Mouse (Mus musculus): ENCODE data around the gene Tsnax. TPM values are rescaled to one million over a fixed set of nuclear protein-coding genes. Genes with fewer than 3 reads are reported as not detected.

The Tsnax gene
- total RNA-seq, 1 experiment = 46.9 TPM

DNA sequence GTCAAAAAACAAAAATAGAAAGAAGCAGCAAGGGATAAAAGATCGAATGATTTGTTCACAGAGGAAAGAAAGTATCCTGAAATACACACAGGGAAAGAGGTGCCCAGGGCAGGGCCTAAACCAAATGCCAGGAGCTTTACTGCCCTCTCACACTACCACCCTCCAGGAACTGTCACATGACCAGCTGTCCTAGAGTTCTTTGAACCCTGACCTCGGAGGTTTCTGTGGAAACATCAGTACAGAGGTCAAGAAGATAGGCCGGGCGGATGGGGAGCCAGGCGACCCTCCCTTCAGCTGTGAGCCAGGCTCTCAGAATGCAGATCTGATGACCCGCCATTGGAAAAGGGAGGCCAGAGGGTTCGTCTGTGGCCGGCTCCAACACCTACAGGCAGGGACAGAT is 39.6 kb upstream of the Tsnax start:
- TF ChIP-seq CHD2 (IDR thresholded peaks at IDR 0.05; ENCODE audit: low read depth, low read length) (no peak), ZNF384 (IDR thresholded peaks at IDR 0.05; ENCODE audit: low read depth, low read length) (no peak), MAFK (IDR thresholded peaks at IDR 0.05; ENCODE audit: insufficient read depth, low read depth, low read length) (no peak), ZC3H11A (IDR thresholded peaks at IDR 0.05; ENCODE audit: borderline replicate concordance, low read depth, low read length) (no peak), HCFC1 (IDR thresholded peaks at IDR 0.05; ENCODE audit: borderline replicate concordance, insufficient read depth, low read length) (no peak)
- H3K36me3 ChIP-seq (ENCODE audit: control insufficient read depth, insufficient read depth, low read length, poor library complexity, severe bottlenecking) = no peaks in the 10 kb centered on the region
- H3K9ac ChIP-seq (ENCODE audit: insufficient read depth, low read depth, low read length, poor library complexity, severe bottlenecking) = no peak overlapping the region
- in situ Hi-C loops (cut with MboI; ENCODE audit: low sequenced_read_pairs in 2 of 2, unreplicated experiment in 2 of 2) = no loop called here
- H3K4me3 ChIP-seq (ENCODE audit: insufficient read depth in 1 of 2, low read depth in 1 of 2, low read length in 2 of 2, poor library complexity in 1 of 2, severe bottlenecking in 1 of 2) = no peak overlapping the region
- no peak overlapping the region; the same call in 1 of the 2 replicates for H3K27ac ChIP-seq (ENCODE audit: insufficient read depth, low read depth, low read length, poor library complexity, severe bottlenecking)
- DNase-seq (ENCODE audit: low read depth, low spot score) = no peak
- no peaks in the 10 kb centered on the region for H3K9me3 ChIP-seq (ENCODE audit: control insufficient read depth, insufficient read depth, low read depth, low read length)
- no peaks in the 10 kb centered on the region for H3K4me1 ChIP-seq (ENCODE audit: control insufficient read depth in 2 of 2, insufficient read depth in 2 of 2, low read length in 2 of 2, poor library complexity in 1 of 2)

DNA sequence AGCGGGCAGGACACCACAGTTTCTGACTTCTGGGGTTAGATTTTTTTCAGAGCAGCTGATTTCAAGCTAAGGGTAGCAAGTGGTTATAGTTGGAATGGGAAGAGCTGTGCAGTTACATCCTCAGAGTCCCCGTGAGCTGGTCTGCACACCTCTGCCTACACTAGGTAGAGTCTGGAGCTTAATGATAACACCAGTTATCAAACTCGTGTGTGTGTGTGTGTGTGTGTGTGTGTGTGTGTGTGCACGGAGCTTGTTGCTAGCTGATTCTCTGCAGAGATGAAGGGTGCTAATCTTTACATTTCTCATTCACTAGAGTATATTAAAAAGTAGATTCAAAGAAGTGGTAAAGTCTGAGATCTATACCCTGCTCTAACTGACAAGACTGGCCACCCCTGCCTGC is 38.5 kb upstream of the Tsnax start:
- no peak overlapping the region for H3K27ac ChIP-seq (ENCODE audit: insufficient read depth, low read depth, low read length, poor library complexity, severe bottlenecking)
- H3K4me3 ChIP-seq (ENCODE audit: insufficient read depth in 1 of 2, low read depth in 1 of 2, low read length in 2 of 2, poor library complexity in 1 of 2, severe bottlenecking in 1 of 2) = no peak overlapping the region
- no peaks in the 10 kb centered on the region for H3K9me3 ChIP-seq (ENCODE audit: control insufficient read depth, insufficient read depth, low read depth, low read length)
- H3K9ac ChIP-seq (ENCODE audit: insufficient read depth, low read depth, low read length, poor library complexity, severe bottlenecking) = no peak overlapping the region
- H3K4me1 ChIP-seq (ENCODE audit: control insufficient read depth in 2 of 2, insufficient read depth in 2 of 2, low read length in 2 of 2, poor library complexity in 1 of 2) = no peaks in the 10 kb centered on the region
- DNase-seq (ENCODE audit: low read depth, low spot score) = no peak
- no peaks in the 10 kb centered on the region for H3K36me3 ChIP-seq (ENCODE audit: control insufficient read depth, insufficient read depth, low read length, poor library complexity, severe bottlenecking)
- in situ Hi-C loops (cut with MboI; ENCODE audit: low sequenced_read_pairs in 2 of 2, unreplicated experiment in 2 of 2) = no loop called here
- no peak for TF ChIP-seq ZNF384 (IDR thresholded peaks at IDR 0.05; ENCODE audit: low read depth, low read length)
- TF ChIP-seq ZC3H11A (IDR thresholded peaks at IDR 0.05; ENCODE audit: borderline replicate concordance, low read depth, low read length) = no peak

DNA sequence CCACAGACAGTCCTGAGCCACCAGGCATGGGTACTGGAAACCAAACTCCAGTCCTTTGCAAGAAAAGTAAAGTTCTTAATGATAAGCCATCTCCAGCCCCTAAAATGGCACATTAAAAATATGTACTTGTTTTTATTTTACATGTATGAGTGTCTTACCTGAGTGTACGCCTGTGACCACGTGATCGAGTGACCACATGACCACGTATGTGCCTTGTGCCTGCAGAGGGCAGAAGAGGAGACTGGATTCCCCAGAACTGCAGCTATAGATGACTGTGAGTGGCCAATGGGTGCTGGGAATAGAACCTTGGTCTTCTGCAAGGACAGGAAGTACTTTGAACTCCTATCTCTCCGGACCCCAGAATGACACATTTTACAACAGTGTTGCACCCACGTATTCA is 36.6 kb upstream of the Tsnax start:
- in situ Hi-C loops (cut with MboI; ENCODE audit: low sequenced_read_pairs in 2 of 2, unreplicated experiment in 2 of 2) = no loop called here
- no peak for TF ChIP-seq ZNF384 (IDR thresholded peaks at IDR 0.05; ENCODE audit: low read depth, low read length)
- no peak for TF ChIP-seq MAFK (IDR thresholded peaks at IDR 0.05; ENCODE audit: insufficient read depth, low read depth, low read length)
- no peak for TF ChIP-seq ZC3H11A (IDR thresholded peaks at IDR 0.05; ENCODE audit: borderline replicate concordance, low read depth, low read length)
- no peak for TF ChIP-seq HCFC1 (IDR thresholded peaks at IDR 0.05; ENCODE audit: borderline replicate concordance, insufficient read depth, low read length)
- TF ChIP-seq CHD2 (IDR thresholded peaks at IDR 0.05; ENCODE audit: low read depth, low read length) = no peak
- Histone ChIP-seq H3K36me3 (ENCODE audit: control insufficient read depth, insufficient read depth, low read length, poor library complexity, severe bottlenecking) (no peaks in the 10 kb centered on the region), H3K4me3 (ENCODE audit: insufficient read depth in 1 of 2, low read depth in 1 of 2, low read length in 2 of 2, poor library complexity in 1 of 2, severe bottlenecking in 1 of 2) (no peak overlapping the region), H3K27ac (ENCODE audit: insufficient read depth, low read depth, low read length, poor library complexity, severe bottlenecking) (no peak overlapping the region), H3K9me3 (ENCODE audit: control insufficient read depth, insufficient read depth, low read depth, low read length) (no peaks in the 10 kb centered on the region), H3K9ac (ENCODE audit: insufficient read depth, low read depth, low read length, poor library complexity, severe bottlenecking) (no peak overlapping the region), H3K4me1 (ENCODE audit: control insufficient read depth in 2 of 2, insufficient read depth in 2 of 2, low read length in 2 of 2, poor library complexity in 1 of 2) (no peaks in the 10 kb centered on the region)
- no peak for DNase-seq (ENCODE audit: low read depth, low spot score)

DNA sequence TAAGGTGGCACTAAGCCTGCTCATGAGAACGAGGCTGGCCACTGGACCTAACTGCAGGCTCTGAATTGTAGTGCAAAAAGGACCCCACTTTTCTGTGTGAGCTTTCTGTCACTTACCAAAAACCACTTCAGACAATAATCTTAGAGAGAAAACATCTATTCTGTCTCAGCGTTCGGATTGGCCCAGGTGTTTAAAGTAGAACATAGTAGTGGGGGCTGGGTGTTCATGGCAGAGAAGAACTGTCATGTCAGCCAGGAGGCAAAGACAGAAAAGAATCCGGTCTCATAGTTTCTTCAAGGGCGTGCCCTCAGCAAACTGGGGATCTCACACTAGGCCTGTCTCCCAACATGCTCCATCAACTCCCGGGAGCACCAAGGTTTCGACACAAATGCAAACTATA is 34.8 kb upstream of the Tsnax start:
- Histone ChIP-seq H3K36me3 (ENCODE audit: control insufficient read depth, insufficient read depth, low read length, poor library complexity, severe bottlenecking) (no peaks in the 10 kb centered on the region), H3K9ac (ENCODE audit: insufficient read depth, low read depth, low read length, poor library complexity, severe bottlenecking) (no peak overlapping the region), H3K4me1 (ENCODE audit: control insufficient read depth in 2 of 2, insufficient read depth in 2 of 2, low read length in 2 of 2, poor library complexity in 1 of 2) (no peaks in the 10 kb centered on the region), H3K9me3 (ENCODE audit: control insufficient read depth, insufficient read depth, low read depth, low read length) (no peaks in the 10 kb centered on the region), H3K27ac (ENCODE audit: insufficient read depth, low read depth, low read length, poor library complexity, severe bottlenecking) (no peak overlapping the region), H3K4me3 (ENCODE audit: insufficient read depth in 1 of 2, low read depth in 1 of 2, low read length in 2 of 2, poor library complexity in 1 of 2, severe bottlenecking in 1 of 2) (no peak overlapping the region)
- no peak for DNase-seq (ENCODE audit: low read depth, low spot score)
- in situ Hi-C loops (cut with MboI; ENCODE audit: low sequenced_read_pairs in 2 of 2, unreplicated experiment in 2 of 2) = no loop called here
- TF ChIP-seq MAFK (IDR thresholded peaks at IDR 0.05; ENCODE audit: insufficient read depth, low read depth, low read length) (no peak), ZNF384 (IDR thresholded peaks at IDR 0.05; ENCODE audit: low read depth, low read length) (no peak), CHD2 (IDR thresholded peaks at IDR 0.05; ENCODE audit: low read depth, low read length) (no peak), HCFC1 (IDR thresholded peaks at IDR 0.05; ENCODE audit: borderline replicate concordance, insufficient read depth, low read length) (no peak)

DNA sequence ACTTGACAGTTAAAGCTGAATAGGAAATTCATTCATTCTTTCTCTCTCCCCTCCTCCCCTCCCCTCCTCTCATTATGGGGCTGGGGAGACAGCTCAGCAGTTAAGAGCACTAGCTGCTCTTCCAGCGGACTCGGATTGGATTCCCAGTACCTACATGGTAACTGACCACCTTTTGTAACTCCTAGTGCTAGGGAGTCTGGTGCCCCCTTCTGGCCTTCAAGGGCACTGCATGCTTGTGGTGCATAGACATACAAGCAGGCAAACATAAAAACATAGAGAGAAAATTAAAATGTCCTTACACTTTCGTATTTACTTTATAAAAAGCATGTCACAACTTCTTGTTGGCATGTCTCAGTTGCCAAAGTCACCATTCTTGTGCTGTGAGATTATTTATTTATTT is 32.8 kb upstream of the Tsnax start:
- DNase-seq (ENCODE audit: low read depth, low spot score) = peak; percentile 48
- no peaks in the 10 kb centered on the region for H3K4me1 ChIP-seq (ENCODE audit: control insufficient read depth in 2 of 2, insufficient read depth in 2 of 2, low read length in 2 of 2, poor library complexity in 1 of 2)
- H3K27ac ChIP-seq (ENCODE audit: insufficient read depth, low read depth, low read length, poor library complexity, severe bottlenecking) = no peak overlapping the region
- H3K9me3 ChIP-seq (ENCODE audit: control insufficient read depth, insufficient read depth, low read depth, low read length) = no peaks in the 10 kb centered on the region
- no peak overlapping the region for H3K9ac ChIP-seq (ENCODE audit: insufficient read depth, low read depth, low read length, poor library complexity, severe bottlenecking)
- in situ Hi-C loops (cut with MboI; ENCODE audit: low sequenced_read_pairs in 2 of 2, unreplicated experiment in 2 of 2) = no loop called here
- no peak overlapping the region for H3K4me3 ChIP-seq (ENCODE audit: insufficient read depth in 1 of 2, low read depth in 1 of 2, low read length in 2 of 2, poor library complexity in 1 of 2, severe bottlenecking in 1 of 2)
- no peak for TF ChIP-seq HCFC1 (IDR thresholded peaks at IDR 0.05; ENCODE audit: borderline replicate concordance, insufficient read depth, low read length)
- no peak for TF ChIP-seq ZC3H11A (IDR thresholded peaks at IDR 0.05; ENCODE audit: borderline replicate concordance, low read depth, low read length)
- no peak for TF ChIP-seq MAFK (IDR thresholded peaks at IDR 0.05; ENCODE audit: insufficient read depth, low read depth, low read length)
- no peak for TF ChIP-seq CHD2 (IDR thresholded peaks at IDR 0.05; ENCODE audit: low read depth, low read length)
- TF ChIP-seq ZNF384 (IDR thresholded peaks at IDR 0.05; ENCODE audit: low read depth, low read length) = no peak
- no peaks in the 10 kb centered on the region for H3K36me3 ChIP-seq (ENCODE audit: control insufficient read depth, insufficient read depth, low read length, poor library complexity, severe bottlenecking)

Measured in ES-E14 (cell line).